Mouse (Mus musculus) bone marrow, adult 2 months (tissue): ENCODE data around the gene Rab3gap2.

Experiments used
- CTCF ChIP-seq: fragments of 200-500 bp; IDR thresholded peaks from 2 replicates; pipeline ENCODE4 v1.5.1; 2011; ENCODE audit warnings: low read length, control low read depth; ENCODE audit not compliant: control insufficient read depth, insufficient read depth
- POLR2A ChIP-seq: fragments of 200-500 bp; IDR thresholded peaks from 2 replicates; pipeline ENCODE4 v1.6.1; 2011; ENCODE audit warnings: low read depth, mild to moderate bottlenecking, control low read depth, low read length, borderline replicate concordance; ENCODE audit not compliant: control insufficient read depth

DNA sequence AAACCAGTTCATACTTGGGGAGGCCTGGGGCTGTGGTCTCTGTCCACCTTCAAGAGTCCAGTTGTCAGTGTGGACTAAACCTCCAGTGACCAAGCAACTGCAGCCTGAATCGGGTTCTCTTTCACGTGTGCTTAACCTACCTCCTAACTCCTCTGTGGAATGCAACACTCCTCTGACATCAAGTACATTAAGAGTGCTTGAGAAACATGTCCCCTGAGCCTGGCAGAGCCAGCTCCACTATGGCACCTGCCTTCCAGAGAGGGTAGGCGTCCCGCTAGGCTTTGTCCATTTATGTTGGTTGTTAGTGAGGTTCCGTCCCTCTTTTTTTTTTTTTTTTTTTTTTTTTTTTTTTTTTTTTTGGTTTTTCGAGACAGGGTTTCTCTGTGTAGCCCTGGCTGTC, 23.0 kb downstream of the Rab3gap2 start:
- TF ChIP-seq CTCF, result no peak
- TF ChIP-seq POLR2A, result no peak
